Mouse (Mus musculus) embryonic fibroblast, embryonic 13.5 days (primary cell): Measurements from ENCODE around the gene Vezf1. TPM values are rescaled to one million over a fixed set of nuclear protein-coding genes. Genes with fewer than 3 reads are reported as not detected.
A peak's percentile ranks its signal among the peaks of the same experiment; 100 is the strongest.

ENCODE experiments used
- H3K27ac ChIP-seq: 2 replicates; pipeline ENCODE4 v1.5.1; 2012; ENCODE audit warnings: low read length, control low read depth, inconsistent platforms; ENCODE audit not compliant: insufficient read depth
- H3K4me1 ChIP-seq: 2 replicates; pipeline ENCODE4 v1.6.1; 2011; ENCODE audit warnings: low read length; ENCODE audit not compliant: control insufficient read depth, insufficient read depth
- H3K4me3 ChIP-seq: 2 replicates; pipeline ENCODE4 v1.5.1; 2011; ENCODE audit warnings: mild to moderate bottlenecking, control low read depth, low read length; ENCODE audit not compliant: insufficient read depth
- CTCF ChIP-seq: IDR thresholded peaks from 2 replicates; pipeline ENCODE4 v1.5.1; 2011; ENCODE audit warnings: mild to moderate bottlenecking, control low read depth, low read length, moderate library complexity, borderline replicate concordance; ENCODE audit not compliant: insufficient read depth
- POLR2A ChIP-seq: IDR thresholded peaks from 2 replicates; pipeline ENCODE4 v1.6.1; 2011; ENCODE audit warnings: low read depth, mild to moderate bottlenecking, control low read depth, low read length, moderate library complexity
- polyA plus RNA-seq: library from polyadenylated mRNA; stranded (reverse); fragments of >200 nt; gene quantifications from 2 replicates; pipeline ENCODE4 v1.2.4, GENCODE M21; 2011; ENCODE audit warnings: low read depth; ENCODE audit not compliant: missing spikeins, insufficient read length

The Vezf1 gene
- polyA plus RNA-seq, 1 experiment, result 44.6 TPM

GRCm38 (mm10) chr11:88118817-88119642 is 51.0 kb downstream of the Vezf1 start:
- Histone ChIP-seq H3K4me1 (peaks cover 22% of the 10 kb centered on the region), H3K27ac (peak overlapping the region; percentile 34; the same call in 1 of the 2 replicates), H3K4me3 (no peak overlapping the region)
- no peak for TF ChIP-seq CTCF
- TF ChIP-seq POLR2A, result peak; percentile 71

- Histone ChIP-seq H3K4me1 (peaks cover 15% of the 10 kb centered on the region), H3K4me3 (no peak overlapping the region), H3K27ac (no peak overlapping the region)
- TF ChIP-seq POLR2A, result no peak
- no peak for TF ChIP-seq CTCF
Measured at GRCm38 (mm10) chr11:88122545-88122944, 54.5 kb downstream of the Vezf1 start.

GRCm38 (mm10) chr11:88123021-88123420 is 54.9 kb downstream of the Vezf1 start:
- Histone ChIP-seq H3K4me3 (no peak overlapping the region), H3K27ac (no peak overlapping the region), H3K4me1 (peaks cover 10% of the 10 kb centered on the region; the same call in 1 of the 2 replicates)
- no peak for TF ChIP-seq CTCF
- TF ChIP-seq POLR2A, result no peak

- no peak for TF ChIP-seq POLR2A
- TF ChIP-seq CTCF, result no peak
- H3K4me1 ChIP-seq, result peaks cover 4% of the 10 kb centered on the region; the same call in 1 of the 2 replicates
- no peak overlapping the region for H3K4me3 ChIP-seq
- H3K27ac ChIP-seq, result 0 out of 2 replicates have a peak overlapping the region, but pooled peaks have one; percentile 7
Measured at GRCm38 (mm10) chr11:88123731-88124130, 55.7 kb downstream of the Vezf1 start.

- H3K4me3 ChIP-seq, result no peak overlapping the region
- TF ChIP-seq POLR2A (no peak), CTCF (no peak)
- H3K27ac ChIP-seq, result no peak overlapping the region
- peaks cover 4% of the 10 kb centered on the region; the same call in 1 of the 2 replicates for H3K4me1 ChIP-seq
Measured at GRCm38 (mm10) chr11:88125483-88125882, 57.4 kb downstream of the Vezf1 start.

GRCm38 (mm10) chr11:88126306-88126793 is 58.3 kb downstream of the Vezf1 start:
- Histone ChIP-seq H3K4me1 (peaks cover 5% of the 10 kb centered on the region; the same call in 1 of the 2 replicates), H3K27ac (no peak overlapping the region), H3K4me3 (no peak overlapping the region)
- no peak for TF ChIP-seq CTCF
- TF ChIP-seq POLR2A, result no peak

- H3K4me1 ChIP-seq, result peaks cover 7% of the 10 kb centered on the region; the same call in 1 of the 2 replicates
- H3K4me3 ChIP-seq, result no peak overlapping the region
- H3K27ac ChIP-seq, result no peak overlapping the region
- TF ChIP-seq CTCF (no peak), POLR2A (no peak)
Measured at GRCm38 (mm10) chr11:88128461-88128860, 60.4 kb downstream of the Vezf1 start.

- TF ChIP-seq CTCF (no peak), POLR2A (no peak)
- Histone ChIP-seq H3K4me1 (peaks cover 4% of the 10 kb centered on the region; the same call in 1 of the 2 replicates), H3K4me3 (no peak overlapping the region), H3K27ac (no peak overlapping the region)
Measured at GRCm38 (mm10) chr11:88129281-88129680, 61.2 kb downstream of the Vezf1 start.

GRCm38 (mm10) chr11:88129935-88130334 is 61.9 kb downstream of the Vezf1 start:
- Histone ChIP-seq H3K4me3 (no peak overlapping the region), H3K4me1 (0 out of 2 replicates have a peak, but pooled peaks cover 4% of the 10 kb centered on the region), H3K27ac (no peak overlapping the region)
- no peak for TF ChIP-seq CTCF
- no peak for TF ChIP-seq POLR2A

- peak overlapping the region; percentile 23 for H3K27ac ChIP-seq
- TF ChIP-seq CTCF (no peak), POLR2A (no peak)
- no peak overlapping the region for H3K4me3 ChIP-seq
- H3K4me1 ChIP-seq, result 0 out of 2 replicates have a peak, but pooled peaks cover 4% of the 10 kb centered on the region
Measured at GRCm38 (mm10) chr11:88131847-88132246, 63.8 kb downstream of the Vezf1 start.

Other genes starting within 250 kb of the Vezf1 start
- gene Lpo, start 240.0 kb upstream of the Vezf1 start, polyA plus RNA-seq, result not detected in 2 replicates
- 4.3 and 7.4 TPM in 2 replicates for gene Mks1, start 215.1 kb upstream of the Vezf1 start, polyA plus RNA-seq
- not detected in 2 replicates for gene Epx, start 192.7 kb upstream of the Vezf1 start, polyA plus RNA-seq
- gene Olfr462, start 176.0 kb upstream of the Vezf1 start, polyA plus RNA-seq, result not detected in 2 replicates
- not detected in 2 replicates for gene Olfr463, start 170.9 kb upstream of the Vezf1 start, polyA plus RNA-seq
- gene Olfr464, start 147.3 kb upstream of the Vezf1 start, polyA plus RNA-seq, result not detected in 2 replicates
- gene Dynll2, start 80.7 kb upstream of the Vezf1 start, polyA plus RNA-seq, result 113 and 117 TPM in 2 replicates
- 291 and 361 TPM in 2 replicates for gene Srsf1, start 20.9 kb upstream of the Vezf1 start, polyA plus RNA-seq
- gene Cuedc1, start 29.8 kb downstream of the Vezf1 start, polyA plus RNA-seq, result 29.6 and 31.8 TPM in 2 replicates
- gene Mrps23, start 136.1 kb downstream of the Vezf1 start, polyA plus RNA-seq, result 71.7 and 98.7 TPM in 2 replicates
- not detected in 2 replicates for gene Ccdc182, start 225.8 kb downstream of the Vezf1 start, polyA plus RNA-seq